Mouse (Mus musculus): ENCODE data around the gene Gpr132. TPM values are rescaled to one million over a fixed set of nuclear protein-coding genes. Genes with fewer than 3 reads are reported as not detected.

The Gpr132 gene
- total and polyA plus RNA-seq, 3 experiments: 24.4 to 62.1 (median 44.7) TPM

DNA sequence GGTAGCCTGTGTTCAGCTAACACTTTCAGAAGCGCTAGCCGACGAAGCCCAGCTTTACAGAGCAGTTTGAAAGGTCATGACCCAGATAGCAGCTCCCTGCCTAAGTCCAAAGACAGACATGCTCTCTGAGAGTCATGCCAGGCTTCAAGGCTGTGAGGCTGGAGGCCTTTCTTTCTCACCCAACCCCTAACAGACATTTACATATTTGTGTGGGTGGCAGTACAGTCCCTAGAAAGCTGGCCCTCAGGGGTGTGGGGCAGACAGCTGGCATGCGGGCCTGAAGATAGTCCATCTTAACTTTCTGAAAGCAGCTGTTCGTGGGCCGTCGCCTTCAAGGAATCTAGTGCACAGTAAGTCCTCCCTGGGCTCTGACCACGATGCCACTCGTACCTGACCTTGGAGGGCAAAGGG is 6.1 kb downstream of the Gpr132 start:
- dilution Hi-C loops (cut with MboI; ENCODE audit: extremely low pct_ligation_motif_present, extremely low pct_unique_long_range_greater_than_20kb, low sequenced_read_pairs): no loop called here
- peak overlapping the region; percentile 86 for H3K27ac ChIP-seq (ENCODE audit: insufficient read depth, low read depth)

DNA sequence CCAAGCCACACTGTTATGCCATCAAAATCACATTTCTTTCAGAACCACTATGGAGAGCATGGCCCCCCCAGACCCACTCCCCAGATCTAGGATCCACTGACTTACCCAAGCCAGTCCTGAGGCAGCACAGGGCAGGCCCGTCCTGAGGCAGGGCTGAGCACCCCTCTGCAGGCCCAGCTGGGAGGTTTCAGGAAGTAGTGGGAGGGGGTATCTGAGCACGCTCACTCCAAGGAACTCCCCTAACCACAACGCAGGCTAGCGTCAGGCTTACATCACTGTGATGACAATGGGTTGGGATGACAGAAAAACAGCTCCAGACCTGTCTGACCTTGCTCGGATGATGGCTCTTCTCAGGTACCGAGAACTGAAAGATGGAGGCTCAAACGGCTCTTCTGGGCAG is 7.3 kb downstream of the Gpr132 start:
- in situ Hi-C loops (cut with MboI; ENCODE audit: low pct_ligation_motif_present, low pct_unique_long_range_greater_than_20kb, low sequenced_read_pairs): no loop called here
- peak; percentile 81 for TF ChIP-seq POLR2A (IDR thresholded peaks at IDR 0.05; ENCODE audit: low read depth, low read length)
- TF ChIP-seq KAT2A (IDR thresholded peaks at IDR 0.05; ENCODE audit: insufficient replicate concordance, low read length): 0 out of 2 replicates have a peak, but pooled peaks have one; percentile 29
- no peak for TF ChIP-seq JUN (IDR thresholded peaks at IDR 0.05; ENCODE audit: insufficient read depth, low read depth, low read length)
- TF ChIP-seq NRF1 (IDR thresholded peaks at IDR 0.05; ENCODE audit: low read depth, low read length): peak; percentile 57
- TF ChIP-seq ETS1 (conservative IDR thresholded peaks at IDR 0.05; ENCODE audit: low read depth, low read length): peak; percentile 99
- TF ChIP-seq IRF4 (IDR thresholded peaks at IDR 0.05; ENCODE audit: low read depth, low read length): peak; percentile 82
- no peak; the same call in 1 of the 2 replicates for TF ChIP-seq CHD1 (IDR thresholded peaks at IDR 0.05; ENCODE audit: low read depth, low read length)
- TF ChIP-seq SIN3A (IDR thresholded peaks at IDR 0.05; ENCODE audit: low read length): peak; percentile 97
- peak; percentile 89 for TF ChIP-seq MAX (IDR thresholded peaks at IDR 0.05; ENCODE audit: low read length)
- peak; percentile 92; the same call in 1 of the 2 replicates for TF ChIP-seq MXI1 (IDR thresholded peaks at IDR 0.05; ENCODE audit: low read depth, low read length)
- no peak for TF ChIP-seq SMC3 (IDR thresholded peaks at IDR 0.05; ENCODE audit: low read depth, low read length)
- peak; percentile 55; the same call in 1 of the 2 replicates for TF ChIP-seq EP300 (IDR thresholded peaks at IDR 0.05; ENCODE audit: low read length)
- TF ChIP-seq MAZ (IDR thresholded peaks at IDR 0.05; ENCODE audit: low read depth, low read length): peak; percentile 96
- TF ChIP-seq PAX5 (IDR thresholded peaks at IDR 0.05; ENCODE audit: low read length): no peak
- TF ChIP-seq HCFC1 (IDR thresholded peaks at IDR 0.05; ENCODE audit: low read depth, low read length): peak; percentile 49; the same call in 1 of the 2 replicates
- no peak for TF ChIP-seq ZKSCAN1 (IDR thresholded peaks at IDR 0.05; ENCODE audit: borderline replicate concordance, low read depth, low read length)

More for the DNA sequence above, 6.1 kb downstream of the Gpr132 start:
- Histone ChIP-seq H3K27me3 (replicated peaks) (no peaks in the 10 kb centered on the region), H3K36me3 (replicated peaks in 1 of 2; ENCODE audit: control insufficient read depth in 1 of 2, insufficient read depth in 1 of 2, low read length in 1 of 2) (peaks cover 21 to 46% of the 10 kb centered on the region in 2 experiments), H3K4me3 (replicated peaks in 1 of 3; ENCODE audit: low read depth in 2 of 3, low read length in 2 of 3, poor library complexity in 1 of 3) (peak overlapping the region; percentile 80 to 99 (median 94)), H3K9ac (ENCODE audit: insufficient read depth, low read depth) (peak overlapping the region; percentile 64), H3K4me2 (ENCODE audit: insufficient read depth, low read depth, poor library complexity, severe bottlenecking) (peak overlapping the region; percentile 82), H3K9me3 (replicated peaks; ENCODE audit: low read length) (no peaks in the 10 kb centered on the region), H3K4me1 (ENCODE audit: control insufficient read depth in 1 of 2, insufficient read depth in 2 of 2) (peaks cover 39 to 56% of the 10 kb centered on the region in 2 experiments), H3K79me2 (replicated peaks; ENCODE audit: control insufficient read depth, extremely low read depth, insufficient read depth, poor library complexity, severe bottlenecking) (peaks cover 45% of the 10 kb centered on the region)
- peak; percentile 51 for DNase-seq (ENCODE audit: extremely low read depth)
- in situ Hi-C loops (cut with MboI; ENCODE audit: low pct_ligation_motif_present, low pct_unique_long_range_greater_than_20kb, low sequenced_read_pairs): no loop called here
- TF ChIP-seq SIN3A (IDR thresholded peaks at IDR 0.05; ENCODE audit: low read length): peak; percentile 83
- TF ChIP-seq ZKSCAN1 (IDR thresholded peaks at IDR 0.05; ENCODE audit: borderline replicate concordance, low read depth, low read length): no peak
- no peak; the same call in 1 of the 2 replicates for TF ChIP-seq POLR2A (IDR thresholded peaks at IDR 0.05; ENCODE audit: low read depth, low read length)
- TF ChIP-seq MAX (IDR thresholded peaks at IDR 0.05; ENCODE audit: low read length): peak; percentile 85
- 0 out of 2 replicates have a peak, but pooled peaks have one; percentile 41 for TF ChIP-seq NRF1 (IDR thresholded peaks at IDR 0.05; ENCODE audit: low read depth, low read length)
- no peak for TF ChIP-seq BHLHE40 (IDR thresholded peaks at IDR 0.05; ENCODE audit: low read depth, low read length)
- no peak for TF ChIP-seq JUND (conservative IDR thresholded peaks at IDR 0.05; ENCODE audit: low read depth, low read length)
- TF ChIP-seq MEF2A (IDR thresholded peaks at IDR 0.05; ENCODE audit: borderline replicate concordance, low read depth, low read length): peak; percentile 41; the same call in 1 of the 2 replicates
- TF ChIP-seq ZMIZ1 (IDR thresholded peaks at IDR 0.05; ENCODE audit: low read depth, low read length): peak; percentile 75
- TF ChIP-seq NELFE (IDR thresholded peaks at IDR 0.05; ENCODE audit: low read depth, low read length): no peak
- no peak for TF ChIP-seq KAT2A (IDR thresholded peaks at IDR 0.05; ENCODE audit: insufficient replicate concordance, low read length)
- TF ChIP-seq POLR2AphosphoS2 (IDR thresholded peaks at IDR 0.05; ENCODE audit: low read depth, low read length): no peak
- TF ChIP-seq ETS1 (conservative IDR thresholded peaks at IDR 0.05; ENCODE audit: low read depth, low read length): peak; percentile 67
- no peak for TF ChIP-seq CTCF (conservative IDR thresholded peaks at IDR 0.05 in 1 of 2, IDR thresholded peaks at IDR 0.05 in 1 of 2; ENCODE audit: low read depth in 2 of 2, low read length in 2 of 2)
- peak; percentile 28; the same call in 1 of the 2 replicates for TF ChIP-seq UBTF (IDR thresholded peaks at IDR 0.05; ENCODE audit: low read depth, low read length)
- no peak for TF ChIP-seq TBP (conservative IDR thresholded peaks at IDR 0.05; ENCODE audit: low read depth, low read length)
- TF ChIP-seq HCFC1 (IDR thresholded peaks at IDR 0.05; ENCODE audit: low read depth, low read length): 0 out of 2 replicates have a peak, but pooled peaks have one; percentile 26
- peak; percentile 39; the same call in 1 of the 2 replicates for TF ChIP-seq ELF1 (IDR thresholded peaks at IDR 0.05; ENCODE audit: low read depth, low read length)
- TF ChIP-seq USF1 (IDR thresholded peaks at IDR 0.05; ENCODE audit: low read depth, low read length): no peak
- 0 out of 2 replicates have a peak, but pooled peaks have one; percentile 43 for TF ChIP-seq CHD2 (IDR thresholded peaks at IDR 0.05; ENCODE audit: low read length)
- no peak for TF ChIP-seq ZNF384 (IDR thresholded peaks at IDR 0.05; ENCODE audit: low read depth, low read length)
- TF ChIP-seq CHD1 (IDR thresholded peaks at IDR 0.05; ENCODE audit: low read depth, low read length): no peak; the same call in 1 of the 2 replicates
- no peak for TF ChIP-seq USF2 (conservative IDR thresholded peaks at IDR 0.05; ENCODE audit: low read depth, low read length)
- TF ChIP-seq RCOR1 (conservative IDR thresholded peaks at IDR 0.05; ENCODE audit: low read depth, low read length): 0 out of 2 replicates have a peak, but pooled peaks have one; percentile 25
- TF ChIP-seq MAFK (IDR thresholded peaks at IDR 0.05; ENCODE audit: insufficient replicate concordance, low read length): no peak
- no peak for TF ChIP-seq JUN (IDR thresholded peaks at IDR 0.05; ENCODE audit: insufficient read depth, low read depth, low read length)
- peak; percentile 56; the same call in 1 of the 2 replicates for TF ChIP-seq IRF4 (IDR thresholded peaks at IDR 0.05; ENCODE audit: low read depth, low read length)
- TF ChIP-seq SMC3 (IDR thresholded peaks at IDR 0.05; ENCODE audit: low read depth, low read length): no peak
- TF ChIP-seq RAD21 (IDR thresholded peaks at IDR 0.05; ENCODE audit: low read depth, low read length): no peak
- peak; percentile 24; the same call in 1 of the 2 replicates for TF ChIP-seq EP300 (IDR thresholded peaks at IDR 0.05; ENCODE audit: low read length)
- no peak for TF ChIP-seq PAX5 (IDR thresholded peaks at IDR 0.05; ENCODE audit: low read length)
- TF ChIP-seq ZC3H11A (IDR thresholded peaks at IDR 0.05; ENCODE audit: low read depth, low read length): no peak
- no peak for TF ChIP-seq GABPA (IDR thresholded peaks at IDR 0.05; ENCODE audit: insufficient replicate concordance, low read depth, low read length)
- TF ChIP-seq MXI1 (IDR thresholded peaks at IDR 0.05; ENCODE audit: low read depth, low read length): peak; percentile 66; the same call in 1 of the 2 replicates
- TF ChIP-seq E2F4 (IDR thresholded peaks at IDR 0.05; ENCODE audit: insufficient replicate concordance, low read depth, low read length): no peak
- TF ChIP-seq MAZ (IDR thresholded peaks at IDR 0.05; ENCODE audit: low read depth, low read length): 0 out of 2 replicates have a peak, but pooled peaks have one; percentile 51
- peak; percentile 55; the same call in 1 of the 2 replicates for TF ChIP-seq MYC (IDR thresholded peaks at IDR 0.05; ENCODE audit: low read depth, low read length)
- TF ChIP-seq TCF12 (IDR thresholded peaks at IDR 0.05; ENCODE audit: low read depth, low read length): 0 out of 2 replicates have a peak, but pooled peaks have one; percentile 38

More for the DNA sequence above, 7.3 kb downstream of the Gpr132 start:
- H3K27ac ChIP-seq (ENCODE audit: insufficient read depth, low read depth): peak overlapping the region; percentile 86
- dilution Hi-C loops (cut with MboI; ENCODE audit: extremely low pct_ligation_motif_present, extremely low pct_unique_long_range_greater_than_20kb, low sequenced_read_pairs): no loop called here
- peak overlapping the region; percentile 80 to 99 (median 94) for H3K4me3 ChIP-seq (replicated peaks in 1 of 3; ENCODE audit: low read depth in 2 of 3, low read length in 2 of 3, poor library complexity in 1 of 3)
- H3K9ac ChIP-seq (ENCODE audit: insufficient read depth, low read depth): peak overlapping the region; percentile 95
- H3K4me1 ChIP-seq (ENCODE audit: control insufficient read depth in 1 of 2, insufficient read depth in 2 of 2): peaks cover 35 to 53% of the 10 kb centered on the region in 2 experiments
- no peaks in the 10 kb centered on the region for H3K27me3 ChIP-seq (replicated peaks)
- peak; percentile 89 for DNase-seq (ENCODE audit: extremely low read depth)
- no peaks in the 10 kb centered on the region for H3K9me3 ChIP-seq (replicated peaks; ENCODE audit: low read length)
- peaks cover 54% of the 10 kb centered on the region for H3K79me2 ChIP-seq (replicated peaks; ENCODE audit: control insufficient read depth, extremely low read depth, insufficient read depth, poor library complexity, severe bottlenecking)
- peaks cover 21 to 53% of the 10 kb centered on the region in 2 experiments for H3K36me3 ChIP-seq (replicated peaks in 1 of 2; ENCODE audit: control insufficient read depth in 1 of 2, insufficient read depth in 1 of 2, low read length in 1 of 2)
- H3K4me2 ChIP-seq (ENCODE audit: insufficient read depth, low read depth, poor library complexity, severe bottlenecking): 0 out of 2 replicates have a peak overlapping the region, but pooled peaks have one; percentile 82
